Mouse (Mus musculus): ENCODE data around the gene Inf2.

DNA sequence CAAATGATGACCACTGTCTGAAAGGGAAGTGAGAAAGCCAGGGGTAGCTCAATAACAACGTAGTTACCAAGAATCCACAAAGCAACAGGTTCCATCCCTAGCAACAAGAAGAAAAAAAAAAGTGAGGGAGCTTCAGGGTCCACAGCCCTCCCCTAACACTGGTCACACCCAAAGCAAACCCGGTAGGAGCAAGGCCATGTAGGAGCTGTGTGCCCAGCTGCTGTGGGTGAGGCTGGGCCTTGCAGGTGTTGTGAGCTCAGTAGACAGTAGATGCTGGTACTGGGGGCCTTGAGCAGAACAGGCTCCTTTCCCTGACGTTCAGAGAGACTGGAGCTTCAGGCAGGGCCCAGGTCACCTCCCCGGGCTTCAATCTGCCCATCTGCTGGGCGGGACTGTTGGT, 36.1 kb upstream of the Inf2 start:
- TF ChIP-seq CTCF (IDR thresholded peaks at IDR 0.05; ENCODE audit: low read depth) (no peak), EP300 (IDR thresholded peaks at IDR 0.05; ENCODE audit: low read depth) (no peak)
